Mouse (Mus musculus) myocyte (in vitro differentiated cells): ENCODE data around the gene Vwa8.

Source experiments
- CEBPB ChIP-seq: IDR thresholded peaks from 2 replicates; pipeline ENCODE4 v1.6.1; 2011; ENCODE audit warnings: mild to moderate bottlenecking, moderate library complexity; ENCODE audit not compliant: poor library complexity, insufficient read depth, severe bottlenecking
- E2F4 ChIP-seq: IDR thresholded peaks from one replicate; pipeline ENCODE4 v1.6.1; 2011; ENCODE audit warnings: mild to moderate bottlenecking, control low read depth, moderate library complexity; ENCODE audit not compliant: insufficient read depth
- MAX ChIP-seq: IDR thresholded peaks from one replicate; pipeline ENCODE4 v1.6.1; 2011; ENCODE audit warnings: low read depth, mild to moderate bottlenecking, control low read depth
- MYOG ChIP-seq, 3 experiments: IDR thresholded peaks; one replicate each; pipeline ENCODE4 v1.6.1; 2011; ENCODE audit warnings: control low read depth in 2 of 3, low read depth in 2 of 3, mild to moderate bottlenecking in 2 of 3; ENCODE audit not compliant: insufficient read length in 2 of 3, control insufficient read depth in 1 of 3, insufficient read depth in 1 of 3
- POLR2A ChIP-seq: IDR thresholded peaks from one replicate; pipeline ENCODE4 v1.6.1; 2011; ENCODE audit warnings: low read depth, mild to moderate bottlenecking, control low read depth, moderate library complexity; ENCODE audit not compliant: insufficient read length
- POLR2AphosphoS2 ChIP-seq: IDR thresholded peaks from one replicate; pipeline ENCODE4 v1.6.1; 2011; ENCODE audit warnings: low read depth, control low read depth; ENCODE audit not compliant: insufficient read length
- REST ChIP-seq: IDR thresholded peaks from one replicate; pipeline ENCODE4 v1.6.1; 2011; ENCODE audit warnings: mild to moderate bottlenecking, control low read depth, moderate library complexity; ENCODE audit not compliant: insufficient read depth, insufficient read length
- TCF12 ChIP-seq: IDR thresholded peaks from one replicate; pipeline ENCODE4 v1.6.1; 2011; ENCODE audit warnings: mild to moderate bottlenecking, control low read depth; ENCODE audit not compliant: poor library complexity, insufficient read depth, severe bottlenecking
- TCF3 ChIP-seq: IDR thresholded peaks from one replicate; pipeline ENCODE4 v1.6.1; 2011; ENCODE audit warnings: low read depth, control low read depth; ENCODE audit not compliant: insufficient read length
- USF1 ChIP-seq: IDR thresholded peaks from one replicate; pipeline ENCODE4 v1.6.1; 2011; ENCODE audit warnings: low read depth, mild to moderate bottlenecking, control low read depth, moderate library complexity

GRCm38 (mm10) chr14:79164334-79164733, 315.5 kb downstream of the Vwa8 start:
- no peak for TF ChIP-seq POLR2A
- no peak for TF ChIP-seq POLR2AphosphoS2
- TF ChIP-seq MAX, result no peak
- TF ChIP-seq REST, result no peak
- no peak for TF ChIP-seq MYOG (IDR thresholded peaks at IDR 0.05; ENCODE audit: control insufficient read depth in 1 of 3, insufficient read depth in 1 of 3, insufficient read length in 2 of 3, low read depth in 2 of 3)
- TF ChIP-seq E2F4, result no peak
- no peak for TF ChIP-seq TCF3
- no peak for TF ChIP-seq USF1
- TF ChIP-seq TCF12, result no peak
- TF ChIP-seq CEBPB, result no peak
